Mouse (Mus musculus): ENCODE data around the gene BC052040. TPM values are rescaled to one million over a fixed set of nuclear protein-coding genes. Genes with fewer than 3 reads are reported as not detected.

The BC052040 gene
- polyA plus RNA-seq (2017; shearing (Covaris generic)), result 9.6 TPM

DNA sequence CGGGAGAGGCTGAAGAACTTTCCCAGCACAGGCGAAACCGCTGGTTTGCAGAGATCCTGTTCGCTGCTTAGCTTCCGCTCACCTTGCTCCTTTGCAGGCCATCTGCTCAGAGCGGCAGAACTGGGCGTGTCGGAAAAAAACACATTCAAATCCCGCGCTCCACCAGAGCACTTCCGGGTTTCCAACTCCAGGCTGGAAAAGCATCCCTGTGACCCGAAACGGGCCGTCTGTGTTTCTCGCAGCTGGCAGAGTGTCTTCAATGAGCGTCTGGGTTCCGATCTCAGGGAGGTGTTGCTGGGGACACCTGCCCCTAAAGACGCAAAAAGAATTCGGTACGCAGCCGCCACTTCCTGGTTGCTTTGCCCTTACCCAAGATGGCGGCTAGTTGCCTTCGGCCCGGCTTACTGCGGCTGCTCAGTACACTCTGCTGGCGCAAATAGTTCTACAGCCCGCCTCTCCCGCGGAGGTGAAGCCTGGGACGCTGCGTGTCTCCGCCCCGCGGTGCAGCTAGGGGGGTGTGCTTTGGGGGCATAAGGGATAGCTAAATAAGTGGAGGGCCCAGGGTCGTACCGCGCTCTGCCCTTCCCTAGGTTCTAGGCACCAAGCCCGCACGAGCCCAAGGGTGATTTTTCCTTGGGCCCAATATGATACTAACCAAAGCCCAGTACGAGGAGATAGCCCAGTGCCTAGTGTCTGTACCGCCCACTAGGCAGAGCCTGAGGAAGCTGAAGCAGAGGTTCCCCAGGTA is at the start of gene BC052040:
Gene BC052040 (plus strand): TSS at position 476 of the 748 bp plus-strand sequence.

